Mouse (Mus musculus): ENCODE results near the gene Igfbp2.

- TF ChIP-seq POLR2A (IDR thresholded peaks at IDR 0.05; ENCODE audit: borderline replicate concordance, extremely low read depth, low read depth, low read length) (no peak), CTCF (IDR thresholded peaks at IDR 0.05; ENCODE audit: insufficient read depth, low read length) (no peak)
Observed at GRCm38 (mm10) chr1:72809304-72809703, 15.0 kb upstream of the Igfbp2 start.

Measured in lung, adult 2 months (tissue).